Mouse (Mus musculus): Measurements from ENCODE around the gene Pou2f1.

DNA sequence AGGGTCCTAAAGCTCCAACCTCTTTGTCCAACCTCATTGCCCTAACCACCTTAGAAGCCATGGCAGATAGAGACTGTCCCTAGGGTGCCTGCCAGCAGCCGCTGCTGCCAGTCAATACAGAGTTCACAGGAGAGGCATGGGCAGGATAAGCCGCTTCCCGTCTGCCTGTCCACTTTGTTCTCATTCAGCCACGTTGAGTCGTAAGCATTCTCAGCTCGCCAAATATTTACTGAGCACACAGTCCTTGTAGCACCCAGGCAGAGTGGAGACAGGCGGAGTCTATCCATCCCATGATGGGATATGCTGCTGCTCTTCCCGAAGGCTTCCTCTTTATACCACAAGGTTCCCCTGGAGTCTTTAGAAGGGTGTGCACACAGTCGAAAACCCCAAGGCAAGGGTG, 185.2 kb downstream of the Pou2f1 start:
- TF ChIP-seq CTCF (IDR thresholded peaks at IDR 0.05; ENCODE audit: low read depth, low read length) = no peak
- TF ChIP-seq POLR2A (IDR thresholded peaks at IDR 0.05; ENCODE audit: extremely low read depth, insufficient read depth, low read length) = no peak

All from liver, adult 2 months (tissue).